Mouse (Mus musculus) neural tube, embryonic 11.5 days (tissue): ENCODE results near the gene Las1l. TPM values are rescaled to one million over a fixed set of nuclear protein-coding genes. Genes with fewer than 3 reads are reported as not detected.

Experiments used
- polyA plus RNA-seq: library from polyadenylated mRNA; unstranded; fragments of >200 nt; fragmentation: Nextera tagmentation; extraction: Ambion mirVana; gene quantifications from 2 replicates; pipeline ENCODE4 v1.2.1, GENCODE M21; 2014

Gene Las1l
- polyA plus RNA-seq, 1 experiment from 2014 or later = 50.3 TPM

Other genes starting within 250 kb of the Las1l start
- gene Zc3h12b, start 245.3 kb downstream of the Las1l start, polyA plus RNA-seq = 1.9 and 3.0 TPM in 2 replicates
- 114 and 121 TPM in 2 replicates for gene Msn, start 139.1 kb upstream of the Las1l start, polyA plus RNA-seq